Mouse (Mus musculus): Measurements from ENCODE around the gene Raver1.

- TF ChIP-seq CTCF (IDR thresholded peaks at IDR 0.05; ENCODE audit: borderline replicate concordance, extremely low read depth, insufficient read depth, insufficient read length) (no peak), POLR2A (IDR thresholded peaks at IDR 0.05; ENCODE audit: borderline replicate concordance, extremely low read depth, insufficient read depth, insufficient read length, poor library complexity, severe bottlenecking) (no peak)
These were observed 15.9 kb upstream of the Raver1 start for GRCm38 (mm10) chr9:21107607-21108237.

Data from brain, embryonic 14.5 days (tissue).